Mouse (Mus musculus) ES-Bruce4 (cell line): Measurements from ENCODE around the gene Gna12. TPM values are rescaled to one million over a fixed set of nuclear protein-coding genes. Genes with fewer than 3 reads are reported as not detected.

Source experiments
- H3K27ac ChIP-seq: 2 replicates; pipeline ENCODE4 v1.5.1; 2012; ENCODE audit warnings: low read length, inconsistent platforms; ENCODE audit not compliant: insufficient read depth
- H3K27me3 ChIP-seq: 2 replicates; pipeline ENCODE4 v1.6.1; 2012; ENCODE audit warnings: mild to moderate bottlenecking, low read length, inconsistent platforms; ENCODE audit not compliant: control insufficient read depth, poor library complexity, insufficient read depth, severe bottlenecking
- H3K36me3 ChIP-seq: 2 replicates; pipeline ENCODE4 v1.6.1; 2012; ENCODE audit warnings: inconsistent platforms, mild to moderate bottlenecking, low read length, moderate library complexity; ENCODE audit not compliant: control insufficient read depth, poor library complexity, insufficient read depth, severe bottlenecking
- H3K4me1 ChIP-seq: one replicate; pipeline ENCODE4 v1.8.1; 2011; ENCODE audit warnings: low read length; ENCODE audit not compliant: control insufficient read depth, insufficient read depth
- H3K4me3 ChIP-seq: 2 replicates; pipeline ENCODE4 v1.5.1; 2011; ENCODE audit warnings: low read depth, mild to moderate bottlenecking, low read length
- H3K9ac ChIP-seq: 2 replicates; pipeline ENCODE4 v1.6.1; 2012; ENCODE audit warnings: low read depth, mild to moderate bottlenecking, inconsistent platforms; ENCODE audit not compliant: poor library complexity, severe bottlenecking
- H3K9me3 ChIP-seq: replicated peaks from 2 replicates; pipeline ENCODE4 v1.6.1; 2012; ENCODE audit warnings: mild to moderate bottlenecking, low read length, inconsistent platforms; ENCODE audit not compliant: control insufficient read depth, poor library complexity, insufficient read depth, severe bottlenecking
- CTCF ChIP-seq: IDR thresholded peaks from one replicate; pipeline ENCODE4 v1.8.1; 2011; ENCODE audit warnings: low read depth, low read length
- EP300 ChIP-seq: IDR thresholded peaks from 2 replicates; pipeline ENCODE4 v1.6.1; 2011; ENCODE audit warnings: low read depth, low read length; ENCODE audit not compliant: insufficient read depth
- POLR2A ChIP-seq: IDR thresholded peaks from one replicate; pipeline ENCODE4 v1.8.1; 2011; ENCODE audit warnings: low read length; ENCODE audit not compliant: insufficient read depth
- polyA plus RNA-seq: library from polyadenylated mRNA; stranded (reverse); fragments of >200 nt; gene quantifications from 2 replicates; pipeline ENCODE4 v1.2.4, GENCODE M21; 2011; ENCODE audit warnings: low read depth; ENCODE audit not compliant: missing spikeins, insufficient read depth, insufficient read length

The Gna12 gene
- polyA plus RNA-seq, 1 experiment: 29.9 TPM

- H3K4me1 ChIP-seq: peaks cover 2% of the 10 kb centered on the region
- H3K27me3 ChIP-seq: no peaks in the 10 kb centered on the region
- H3K4me3 ChIP-seq: no peak overlapping the region
- no peak overlapping the region for H3K27ac ChIP-seq
- no peak overlapping the region for H3K9ac ChIP-seq
- H3K36me3 ChIP-seq: 0 out of 2 replicates have a peak, but pooled peaks cover 3% of the 10 kb centered on the region
- TF ChIP-seq CTCF: no peak
- no peaks in the 10 kb centered on the region for H3K9me3 ChIP-seq
Observed at GRCm38 (mm10) chr5:140824126-140824525, 6.1 kb downstream of the Gna12 start.

GRCm38 (mm10) chr5:140823386-140823785, 6.8 kb downstream of the Gna12 start:
- TF ChIP-seq CTCF: no peak
- TF ChIP-seq EP300: no peak
- TF ChIP-seq POLR2A: no peak
- H3K4me1 ChIP-seq: peaks cover 2% of the 10 kb centered on the region
- H3K9me3 ChIP-seq: no peaks in the 10 kb centered on the region
- H3K4me3 ChIP-seq: no peak overlapping the region
- H3K9ac ChIP-seq: no peak overlapping the region
- no peaks in the 10 kb centered on the region for H3K27me3 ChIP-seq
- 0 out of 2 replicates have a peak, but pooled peaks cover under 1% of the 10 kb centered on the region for H3K36me3 ChIP-seq
- H3K27ac ChIP-seq: no peak overlapping the region

DNA sequence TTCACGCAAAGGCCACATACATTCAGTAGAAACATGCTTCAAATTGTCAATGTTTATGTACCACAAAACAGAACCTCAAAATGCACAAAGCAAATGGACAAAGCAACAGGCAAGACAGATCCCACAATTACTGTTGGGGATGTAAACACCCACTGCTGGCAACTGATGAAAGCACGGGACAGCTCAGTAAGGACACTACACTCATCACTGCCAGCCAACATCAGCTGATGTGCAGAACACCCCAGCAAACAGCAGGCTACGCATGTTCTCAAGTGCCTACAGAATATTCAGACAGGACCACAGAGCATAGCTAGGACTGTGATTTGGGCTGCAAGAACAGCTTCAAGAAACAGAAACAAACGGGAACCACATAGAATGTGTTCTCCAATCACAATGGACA, 8.3 kb downstream of the Gna12 start:
- Histone ChIP-seq H3K36me3 (no peaks in the 10 kb centered on the region), H3K9me3 (no peaks in the 10 kb centered on the region), H3K27ac (no peak overlapping the region), H3K4me1 (peaks cover 2% of the 10 kb centered on the region), H3K4me3 (no peak overlapping the region), H3K27me3 (no peaks in the 10 kb centered on the region), H3K9ac (no peak overlapping the region)
- TF ChIP-seq POLR2A (no peak), EP300 (no peak), CTCF (no peak)

DNA sequence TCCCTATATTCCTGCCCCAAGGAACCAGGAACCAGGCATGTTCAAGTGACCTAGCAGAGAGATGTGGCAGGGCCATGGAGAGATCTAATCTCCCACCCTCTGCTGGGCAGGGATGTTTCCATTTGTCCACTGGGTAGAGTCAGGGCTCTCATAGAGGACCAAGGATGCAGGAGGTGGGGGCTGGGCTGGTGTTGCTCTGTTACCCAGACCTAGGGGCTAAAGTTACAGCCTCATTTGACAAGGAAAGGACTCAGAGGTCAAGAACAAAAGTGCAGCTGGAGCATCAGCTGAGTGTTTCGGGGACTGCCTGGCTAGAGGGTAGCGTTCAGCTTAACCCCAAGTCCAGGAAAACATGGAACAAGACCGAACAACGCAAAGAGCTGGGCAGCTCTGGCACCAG, 9.7 kb downstream of the Gna12 start:
- no peak overlapping the region for H3K4me3 ChIP-seq
- H3K27me3 ChIP-seq: no peaks in the 10 kb centered on the region
- peaks cover 3% of the 10 kb centered on the region for H3K4me1 ChIP-seq
- no peaks in the 10 kb centered on the region for H3K9me3 ChIP-seq
- TF ChIP-seq EP300: no peak
- no peak for TF ChIP-seq POLR2A
- TF ChIP-seq CTCF: no peak
- H3K9ac ChIP-seq: no peak overlapping the region
- H3K36me3 ChIP-seq: no peaks in the 10 kb centered on the region
- no peak overlapping the region for H3K27ac ChIP-seq

DNA sequence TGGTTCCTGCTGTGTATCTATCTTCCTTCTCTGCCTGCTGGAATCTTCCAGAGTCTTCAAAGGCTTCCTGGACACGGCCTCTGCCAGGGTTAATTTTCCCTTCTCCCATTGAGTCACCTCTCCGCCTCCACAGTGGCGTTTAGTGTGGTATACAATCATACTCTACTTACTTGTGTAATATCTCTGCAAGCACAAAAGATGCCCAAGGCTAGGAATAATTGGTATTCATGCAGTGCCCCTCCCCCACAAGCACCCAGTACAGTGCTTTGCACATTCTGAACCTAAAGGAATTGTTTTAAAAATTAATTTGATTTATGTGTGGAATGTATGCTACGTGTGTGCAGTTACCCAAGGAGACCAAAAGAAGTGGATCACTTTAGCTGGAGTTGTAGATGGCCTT, 10.6 kb downstream of the Gna12 start:
- H3K36me3 ChIP-seq: no peaks in the 10 kb centered on the region
- H3K4me1 ChIP-seq: peaks cover 7% of the 10 kb centered on the region
- no peak overlapping the region for H3K9ac ChIP-seq
- H3K9me3 ChIP-seq: no peaks in the 10 kb centered on the region
- H3K27me3 ChIP-seq: no peaks in the 10 kb centered on the region
- no peak for TF ChIP-seq EP300
- no peak for TF ChIP-seq POLR2A
- no peak for TF ChIP-seq CTCF
- H3K27ac ChIP-seq: no peak overlapping the region
- no peak overlapping the region for H3K4me3 ChIP-seq

DNA sequence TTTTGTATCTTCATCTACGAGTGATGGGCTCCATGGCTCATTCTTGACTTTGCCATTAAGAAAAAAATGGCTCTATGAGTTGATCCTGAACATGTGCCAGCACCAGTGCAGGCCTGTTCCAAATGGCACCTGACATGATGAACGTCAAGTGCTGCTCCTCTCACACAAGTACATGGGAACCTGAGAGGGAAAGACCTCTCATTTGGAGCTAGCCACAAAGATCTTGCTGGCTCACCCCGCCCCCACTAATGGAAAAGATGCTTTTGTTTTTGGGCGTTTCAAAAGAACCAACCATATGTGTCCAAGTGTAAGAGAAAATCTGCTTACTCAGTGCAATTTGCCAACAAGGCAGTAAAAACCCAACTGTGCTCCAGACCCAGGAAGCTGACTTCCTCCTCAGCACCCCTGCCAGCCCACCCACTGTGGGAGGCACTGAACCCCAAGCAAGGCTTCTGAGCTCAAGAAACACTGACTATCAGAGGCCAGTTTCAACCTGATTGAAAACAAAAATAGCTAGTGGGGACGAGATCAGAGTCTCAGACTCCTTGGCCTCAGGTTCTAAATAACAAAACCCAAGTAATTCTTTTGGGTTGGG, 11.7 kb downstream of the Gna12 start:
- Histone ChIP-seq H3K4me3 (no peak overlapping the region), H3K27me3 (no peaks in the 10 kb centered on the region), H3K9ac (no peak overlapping the region), H3K27ac (no peak overlapping the region), H3K9me3 (no peaks in the 10 kb centered on the region), H3K36me3 (no peaks in the 10 kb centered on the region), H3K4me1 (peaks cover 11% of the 10 kb centered on the region)
- TF ChIP-seq EP300 (no peak), CTCF (no peak), POLR2A (no peak)
